28 mouse cellular contexts compared by ENCODE assay signal in the genomic region with DNA sequence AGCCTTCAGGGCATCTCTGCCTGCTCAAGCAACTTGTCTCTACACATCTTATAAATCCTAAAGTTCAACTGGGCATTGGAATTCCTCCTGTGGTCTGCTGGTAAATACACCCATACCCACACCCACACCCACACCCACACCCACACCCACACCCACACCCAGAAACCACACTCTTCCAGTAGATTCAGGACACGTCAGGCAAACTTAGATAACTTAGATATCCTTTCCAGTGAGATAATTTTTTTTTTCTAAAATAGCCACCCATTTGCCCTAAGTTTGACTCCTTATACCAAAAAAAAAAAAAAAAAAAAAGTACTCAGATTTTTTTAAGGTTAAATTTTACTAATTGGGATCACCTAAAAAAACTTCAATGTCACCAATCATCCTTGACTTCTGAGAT.
DNase-seq lines count a peak whose midpoint lies in the region; ATAC-seq and TF ChIP-seq lines count a peak whose summit lies in the region.
"Had no signal": no experiment of that assay in that cellular context is flagged by ENCODE, and none has a peak within 500 bp of the region (broad histone marks: within the 10 kb centered on the region; RNA-seq: fewer than 3 reads in every experiment).

No protein-coding gene starts in this region.

- DNase-seq in liver, embryonic 13.5 days = no peak
- DNase-seq in liver, postnatal 0 days = no peak
- no peak for DNase-seq in stomach, postnatal 0 days (ENCODE audit: low spot score)
- DNase-seq in thymus, postnatal 4 days = no peak
- no peak for DNase-seq in cerebellum, postnatal 10 days
- DNase-seq: adrenal gland, adult 2 months; adrenal gland, postnatal 14 days; cerebellum, adult 11 months; cerebellum, adult 2 months; cerebellum, adult 9-11 months; cerebellum, postnatal 36 days; embryo, embryonic 11 days; gastrocnemius, postnatal 36 days; heart, adult 2 months; heart, postnatal 14 days; heart, postnatal 4 days had no signal

- TF ChIP-seq EP300 in liver, postnatal 0 days (IDR thresholded peaks at IDR 0.05; ENCODE audit: low read depth) = no peak
- no peak for TF ChIP-seq EP300 in stomach, postnatal 0 days (optimal IDR thresholded peaks at IDR 0.05)

- no peak for TF ChIP-seq CTCF in liver, postnatal 0 days (IDR thresholded peaks at IDR 0.05; ENCODE audit: low read depth)
- TF ChIP-seq CTCF in stomach, postnatal 0 days (IDR thresholded peaks at IDR 0.05; ENCODE audit: low read depth) = no peak

- WGBS in liver, embryonic 13.5 days (ENCODE audit: insufficient replicate concordance) = 17% methylated on average over 1 of the region's 1 CpGs
- 28% methylated on average over 1 of the region's 1 CpGs for WGBS in liver, postnatal 0 days (ENCODE audit: insufficient replicate concordance)
- 66% methylated on average over 1 of the region's 1 CpGs for WGBS in stomach, embryonic 16.5 days
- WGBS in stomach, postnatal 0 days = 63% methylated on average over 1 of the region's 1 CpGs

- ATAC-seq in liver, embryonic 13.5 days (ENCODE audit: low read depth) = 0 out of 2 replicates have a peak, but pooled peaks have one; percentile 36
- ATAC-seq in liver, postnatal 0 days = no peak
- peak; percentile 63; the same call in 1 of the 2 replicates for ATAC-seq in stomach, embryonic 16.5 days (ENCODE audit: insufficient read depth, low FRiP score)
- no peak for ATAC-seq in stomach, postnatal 0 days (ENCODE audit: low FRiP score, low TSS enrichment)
- ATAC-seq in megakaryocyte progenitor cell, adult 5-6 weeks (replicated peaks; ENCODE audit: poor library complexity) = peak; percentile 18; the same call in 1 of the 2 replicates
- ATAC-seq: forebrain, embryonic 15.5 days; hindbrain, postnatal 0 days; Patski had no signal

- no peaks in the 10 kb centered on the region for H3K27me3 ChIP-seq in liver, embryonic 13.5 days
- no peaks in the 10 kb centered on the region for H3K27me3 ChIP-seq in liver, postnatal 0 days (ENCODE audit: insufficient read depth, low read length)
- H3K27me3 ChIP-seq in stomach, embryonic 16.5 days (ENCODE audit: control insufficient read depth, insufficient read depth, low read length) = no peaks in the 10 kb centered on the region
- no peaks in the 10 kb centered on the region for H3K27me3 ChIP-seq in stomach, postnatal 0 days (ENCODE audit: control insufficient read depth, insufficient read depth, low read length)
- H3K27me3 ChIP-seq: embryonic facial prominence, embryonic 13.5 days; forebrain, embryonic 12.5 days; forebrain, embryonic 15.5 days; heart, embryonic 13.5 days; Patski had no signal

- no peaks in the 10 kb centered on the region for H3K36me3 ChIP-seq in liver, embryonic 13.5 days
- H3K36me3 ChIP-seq in liver, postnatal 0 days (replicated peaks; ENCODE audit: insufficient read depth, low read length) = no peaks in the 10 kb centered on the region
- no peaks in the 10 kb centered on the region for H3K36me3 ChIP-seq in stomach, embryonic 16.5 days (ENCODE audit: control insufficient read depth, insufficient read depth, low read length)
- no peaks in the 10 kb centered on the region for H3K36me3 ChIP-seq in stomach, postnatal 0 days (ENCODE audit: control insufficient read depth, insufficient read depth, low read length)
- H3K36me3 ChIP-seq: embryonic facial prominence, embryonic 10.5 days; embryonic facial prominence, embryonic 13.5 days; forebrain, embryonic 12.5 days; forebrain, embryonic 15.5 days; heart, embryonic 10.5 days; heart, embryonic 13.5 days had no signal

- no peak overlapping the region for H3K4me3 ChIP-seq in liver, embryonic 13.5 days (replicated peaks)
- no peak overlapping the region for H3K4me3 ChIP-seq in liver, postnatal 0 days (ENCODE audit: low read depth, low read length)
- H3K4me3 ChIP-seq in stomach, embryonic 16.5 days (replicated peaks; ENCODE audit: low read length) = no peak overlapping the region
- H3K4me3 ChIP-seq in stomach, postnatal 0 days (ENCODE audit: low read depth, low read length) = no peak overlapping the region
- H3K4me3 ChIP-seq: embryonic facial prominence, embryonic 10.5 days; embryonic facial prominence, embryonic 13.5 days; erythroblast, embryonic 14.5 days; forebrain, embryonic 12.5 days; forebrain, embryonic 15.5 days; heart, adult 2 months; heart, embryonic 10.5 days; heart, embryonic 13.5 days had no signal

- H3K4me1 ChIP-seq in liver, embryonic 13.5 days (replicated peaks) = 0 out of 2 replicates have a peak, but pooled peaks cover 2% of the 10 kb centered on the region
- H3K4me1 ChIP-seq in liver, postnatal 0 days (ENCODE audit: insufficient read depth) = no peaks in the 10 kb centered on the region
- peaks cover 5% of the 10 kb centered on the region for H3K4me1 ChIP-seq in stomach, embryonic 16.5 days (ENCODE audit: control insufficient read depth, insufficient read depth, low read length)
- H3K4me1 ChIP-seq in stomach, postnatal 0 days (replicated peaks; ENCODE audit: control insufficient read depth, insufficient read depth) = no peaks in the 10 kb centered on the region
- H3K4me1 ChIP-seq: embryonic facial prominence, embryonic 10.5 days; embryonic facial prominence, embryonic 13.5 days; forebrain, embryonic 12.5 days; forebrain, embryonic 15.5 days; heart, embryonic 10.5 days; heart, embryonic 13.5 days had no signal

- no peak overlapping the region for H3K27ac ChIP-seq in liver, embryonic 13.5 days
- H3K27ac ChIP-seq in liver, postnatal 0 days (ENCODE audit: low read depth) = no peak overlapping the region
- H3K27ac ChIP-seq in stomach, embryonic 16.5 days (ENCODE audit: low read length) = no peak overlapping the region
- no peak overlapping the region for H3K27ac ChIP-seq in stomach, postnatal 0 days (replicated peaks)
- H3K27ac ChIP-seq: embryonic facial prominence, embryonic 10.5 days; embryonic facial prominence, embryonic 13.5 days; forebrain, embryonic 12.5 days; forebrain, embryonic 15.5 days; heart, adult 2 months; heart, embryonic 10.5 days; heart, embryonic 13.5 days; hindbrain, embryonic 14.5 days; hindbrain, postnatal 0 days had no signal

- no peaks in the 10 kb centered on the region for H3K9me3 ChIP-seq in liver, embryonic 13.5 days (replicated peaks)
- no peaks in the 10 kb centered on the region for H3K9me3 ChIP-seq in liver, postnatal 0 days (ENCODE audit: low read length)
- no peaks in the 10 kb centered on the region for H3K9me3 ChIP-seq in stomach, embryonic 16.5 days (replicated peaks; ENCODE audit: control insufficient read depth, low read length)
- H3K9me3 ChIP-seq in stomach, postnatal 0 days (ENCODE audit: control insufficient read depth, low read length) = no peaks in the 10 kb centered on the region
- H3K9me3 ChIP-seq: embryonic facial prominence, embryonic 10.5 days; embryonic facial prominence, embryonic 13.5 days; forebrain, embryonic 12.5 days; forebrain, embryonic 15.5 days; heart, embryonic 10.5 days; heart, embryonic 13.5 days had no signal

- no peak overlapping the region for H3K4me2 ChIP-seq in liver, embryonic 13.5 days
- no peak overlapping the region for H3K4me2 ChIP-seq in liver, postnatal 0 days (ENCODE audit: low read depth, low read length)
- H3K4me2 ChIP-seq in stomach, embryonic 16.5 days (ENCODE audit: low read depth, low read length) = no peak overlapping the region
- H3K4me2 ChIP-seq in stomach, postnatal 0 days (replicated peaks; ENCODE audit: low read depth) = no peak overlapping the region
- H3K4me2 ChIP-seq: embryonic facial prominence, embryonic 13.5 days; forebrain, embryonic 12.5 days; forebrain, embryonic 15.5 days; heart, embryonic 13.5 days; hindbrain, embryonic 14.5 days had no signal

- H3K9ac ChIP-seq in liver, embryonic 13.5 days = no peak overlapping the region
- no peak overlapping the region for H3K9ac ChIP-seq in liver, postnatal 0 days (replicated peaks)
- no peak overlapping the region for H3K9ac ChIP-seq in stomach, embryonic 16.5 days (ENCODE audit: low read length)
- no peak overlapping the region for H3K9ac ChIP-seq in stomach, postnatal 0 days (ENCODE audit: low read length)
- H3K9ac ChIP-seq: embryonic facial prominence, embryonic 13.5 days; forebrain, embryonic 12.5 days; forebrain, embryonic 15.5 days; heart, embryonic 13.5 days; hindbrain, embryonic 14.5 days had no signal

Comparison
In these comparisons a context has a peak if more than half of its experiments do, and no peak if none do; other contexts are left out.
1. ATAC-seq: peak in liver, embryonic 13.5 days (single experiment), stomach, embryonic 16.5 days (single experiment) and megakaryocyte progenitor cell, adult 5-6 weeks (single experiment); none in liver, postnatal 0 days (single experiment) and stomach, postnatal 0 days (single experiment).